Mouse (Mus musculus) kidney, postnatal 0 days (tissue): ENCODE results near the gene Slc25a11. TPM values are rescaled to one million over a fixed set of nuclear protein-coding genes. Genes with fewer than 3 reads are reported as not detected.
A peak's percentile ranks its signal among the peaks of the same experiment; 100 is the strongest.

Experiments
- ATAC-seq: fragments of 200-750 bp; cut with Nextera tagmentation; replicated peaks from 2 replicates; pipeline ENCODE4 v1.8.0; 2017; ENCODE audit warnings: low read depth, moderate number of reproducible peaks, moderate TSS enrichment, moderate library complexity; ENCODE audit not compliant: low FRiP score
- DNase-seq: peaks from one replicate; pipeline ENCODE4 v3.0.0-alpha.2; 2016; ENCODE audit warnings: low spot score
- H3K27ac ChIP-seq: fragments of 300-500 bp; sonication (generic); 2 replicates; pipeline ENCODE4 v1.5.1; 2014; ENCODE audit warnings: mild to moderate bottlenecking
- H3K27me3 ChIP-seq: fragments of 300-500 bp; sonication (generic); 2 replicates; pipeline ENCODE4 v1.6.1; 2014; ENCODE audit warnings: low read length, mixed read lengths; ENCODE audit not compliant: insufficient read depth
- H3K36me3 ChIP-seq: fragments of 300-500 bp; sonication (generic); 2 replicates; pipeline ENCODE4 v1.6.1; 2014; ENCODE audit warnings: low read length, mixed read lengths; ENCODE audit not compliant: insufficient read depth
- H3K4me1 ChIP-seq: fragments of 300-500 bp; sonication (generic); replicated peaks from 2 replicates; pipeline ENCODE4 v1.6.1; 2014; ENCODE audit warnings: antibody characterized with exemption, low read length, mixed read lengths; ENCODE audit not compliant: insufficient read depth
- H3K4me2 ChIP-seq: fragments of 300-500 bp; sonication (generic); 2 replicates; pipeline ENCODE4 v1.6.1; 2014; ENCODE audit warnings: mild to moderate bottlenecking, low read length, moderate library complexity, mixed read lengths
- H3K4me3 ChIP-seq: fragments of 300-500 bp; sonication (generic); replicated peaks from 2 replicates; pipeline ENCODE4 v1.5.1; 2014; ENCODE audit warnings: low read depth, low read length
- H3K9ac ChIP-seq: fragments of 300-500 bp; sonication (generic); 2 replicates; pipeline ENCODE4 v1.6.1; 2014; ENCODE audit warnings: low read depth, low read length
- H3K9me3 ChIP-seq: fragments of 300-500 bp; sonication (generic); replicated peaks from 2 replicates; pipeline ENCODE4 v1.6.1; 2016; ENCODE audit warnings: low read length, inconsistent platforms, mixed read lengths
- CTCF ChIP-seq: IDR thresholded peaks from 2 replicates; pipeline ENCODE4 v1.5.1; 2016; ENCODE audit warnings: antibody characterized with exemption, low read depth, mild to moderate bottlenecking, moderate library complexity
- WGBS: fragments of 180-500 bp; shearing (Covaris S2); extraction: QIAGEN DNeasy Blood & Tissue Kit; methylation state at CpG from one replicate; pipeline ENCODE4 v1.1.7; 2014; 5-methylcytosine and 5-hydroxymethylcytosine counted together
- polyA plus RNA-seq: library from polyadenylated mRNA; unstranded; fragments of >200 nt; fragmentation: Nextera tagmentation; extraction: Ambion mirVana; gene quantifications from 2 replicates; pipeline ENCODE4 v1.2.1, GENCODE M21; 2015

Gene Slc25a11
- 227 and 239 TPM in 2 replicates for polyA plus RNA-seq

GRCm38 (mm10) chr11:70646691-70647650, at the start of gene Slc25a11, which contains the start of gene Rnf167:
TSS of gene Slc25a11 (minus strand) at chr11:70647479.
TSS of gene Rnf167 (plus strand) at chr11:70647235.
- ATAC-seq = peak; percentile 84
- peak; percentile 35; the same call in 1 of the 2 replicates for TF ChIP-seq CTCF
- H3K9me3 ChIP-seq = no peaks in the 10 kb centered on the region
- H3K36me3 ChIP-seq = peaks cover 47% of the 10 kb centered on the region
- H3K4me2 ChIP-seq = peak within 1 kb of the TSS; percentile 99
- H3K9ac ChIP-seq = peak within 1 kb of the TSS; percentile 90
- peak; percentile 99 for DNase-seq
- under 1% methylated on average over 63 of the region's 63 CpGs for WGBS
- H3K4me1 ChIP-seq = peaks cover 10% of the 10 kb centered on the region; the same call in 1 of the 2 replicates
- no peaks in the 10 kb centered on the region for H3K27me3 ChIP-seq
- peak within 1 kb of the TSS; percentile 90 for H3K27ac ChIP-seq
- peak within 1 kb of the TSS; percentile 78 for H3K4me3 ChIP-seq

- no peak for TF ChIP-seq CTCF
These were observed 46.2 kb upstream of the Slc25a11 start for GRCm38 (mm10) chr11:70693504-70693903.

GRCm38 (mm10) chr11:70689578-70689977, 42.3 kb upstream of the Slc25a11 start:
- no peak for TF ChIP-seq CTCF
- Histone ChIP-seq H3K27me3 (no peaks in the 10 kb centered on the region), H3K36me3 (peaks cover 3% of the 10 kb centered on the region), H3K27ac (no peak overlapping the region), H3K9ac (no peak overlapping the region), H3K4me1 (peaks cover 14% of the 10 kb centered on the region; the same call in 1 of the 2 replicates), H3K4me2 (no peak overlapping the region), H3K4me3 (no peak overlapping the region), H3K9me3 (no peaks in the 10 kb centered on the region)
- WGBS = 64% methylated on average over 4 of the region's 4 CpGs
- no peak for DNase-seq
- ATAC-seq = no peak

More at GRCm38 (mm10) chr11:70693504-70693903, 46.2 kb upstream of the Slc25a11 start:
- 74% methylated on average over 3 of the region's 3 CpGs for WGBS
- ATAC-seq (no peak), DNase-seq (no peak)
- no peak overlapping the region for H3K9ac ChIP-seq
- H3K36me3 ChIP-seq = no peaks in the 10 kb centered on the region
- no peaks in the 10 kb centered on the region for H3K9me3 ChIP-seq
- no peak overlapping the region for H3K27ac ChIP-seq
- H3K4me3 ChIP-seq = no peak overlapping the region
- no peak overlapping the region for H3K4me2 ChIP-seq
- H3K4me1 ChIP-seq = peaks cover 6% of the 10 kb centered on the region; the same call in 1 of the 2 replicates
- no peaks in the 10 kb centered on the region for H3K27me3 ChIP-seq

GRCm38 (mm10) chr11:70688372-70688771, 41.1 kb upstream of the Slc25a11 start:
- ATAC-seq = no peak
- no peaks in the 10 kb centered on the region for H3K27me3 ChIP-seq
- 16% methylated on average over 8 of the region's 8 CpGs for WGBS
- H3K4me3 ChIP-seq = peak overlapping the region; percentile 70
- TF ChIP-seq CTCF = no peak; the same call in 1 of the 2 replicates
- peak overlapping the region; percentile 85 for H3K27ac ChIP-seq
- H3K4me2 ChIP-seq = peak overlapping the region; percentile 75
- no peak for DNase-seq
- H3K36me3 ChIP-seq = peaks cover 10% of the 10 kb centered on the region
- peaks cover 14% of the 10 kb centered on the region; the same call in 1 of the 2 replicates for H3K4me1 ChIP-seq
- H3K9me3 ChIP-seq = no peaks in the 10 kb centered on the region
- H3K9ac ChIP-seq = peak overlapping the region; percentile 71

GRCm38 (mm10) chr11:70687601-70688199, 40.4 kb upstream of the Slc25a11 start, which contains the start of gene Camta2:
TSS of gene Camta2 (minus strand) at chr11:70688105.
- DNase-seq (peak; percentile 92), ATAC-seq (peak; percentile 81)
- Histone ChIP-seq H3K27ac (peak within 1 kb of the TSS; percentile 85), H3K9me3 (no peaks in the 10 kb centered on the region), H3K4me3 (peak within 1 kb of the TSS; percentile 70), H3K9ac (peak within 1 kb of the TSS; percentile 71), H3K4me1 (peaks cover 14% of the 10 kb centered on the region; the same call in 1 of the 2 replicates), H3K4me2 (peak within 1 kb of the TSS; percentile 75), H3K36me3 (peaks cover 17% of the 10 kb centered on the region), H3K27me3 (no peaks in the 10 kb centered on the region)
- WGBS = under 1% methylated on average over 46 of the region's 55 CpGs
- TF ChIP-seq CTCF = peak; percentile 63
